Comparison of ENCODE assay signal across 8 mouse cellular contexts in the genomic region with DNA sequence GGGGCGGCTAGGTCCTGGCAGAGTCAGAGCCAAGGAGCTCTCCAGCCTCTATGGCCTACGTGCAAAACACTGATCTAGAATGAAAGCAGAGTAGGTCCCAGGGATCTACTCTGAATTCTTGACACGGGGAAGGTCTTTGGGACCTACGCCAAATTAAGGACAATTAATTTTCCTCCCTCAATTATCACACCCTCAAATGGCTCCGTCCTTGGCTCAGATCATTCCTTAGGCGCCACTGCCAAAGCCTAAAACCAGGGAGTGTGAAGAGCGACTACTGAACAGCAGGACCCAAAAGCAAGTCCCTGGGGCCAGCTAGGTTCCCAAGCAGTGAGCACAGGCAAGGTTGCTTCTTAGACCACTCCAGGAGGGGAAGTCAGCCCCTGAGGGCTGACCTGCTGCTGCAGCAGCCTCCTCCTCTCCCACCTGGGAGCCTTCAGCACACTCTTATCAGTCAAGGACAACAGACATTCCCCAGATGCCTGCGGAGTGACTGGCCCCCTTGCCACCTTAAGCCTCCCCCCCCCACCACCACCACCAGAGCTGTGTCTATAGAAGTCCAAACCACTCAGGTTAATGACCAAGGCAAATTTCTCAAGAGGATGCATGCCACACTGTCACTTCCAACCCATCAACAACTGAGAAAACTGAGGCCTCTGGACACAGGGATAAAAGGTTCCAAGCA. TPM values are rescaled to one million over a fixed set of nuclear protein-coding genes. Genes with fewer than 3 reads are reported as not detected.
A peak's percentile ranks its signal among the peaks of the same experiment; 100 is the strongest.
DNase-seq lines count a peak whose midpoint lies in the region; ATAC-seq and TF ChIP-seq lines count a peak whose summit lies in the region.

No protein-coding gene starts in this region.

- H3K36me3 ChIP-seq in heart, embryonic 16.5 days (ENCODE audit: control insufficient read depth, insufficient read depth) = peaks cover 5% of the 10 kb centered on the region; the same call in 1 of the 2 replicates
- H3K36me3 ChIP-seq in ES-E14 (ENCODE audit: control insufficient read depth, insufficient read depth, low read length, poor library complexity, severe bottlenecking) = peaks cover 41% of the 10 kb centered on the region
- peaks cover 39% of the 10 kb centered on the region for H3K36me3 ChIP-seq in hindbrain, embryonic 12.5 days
- peaks cover 82% of the 10 kb centered on the region for H3K36me3 ChIP-seq in midbrain, embryonic 10.5 days

- no peaks in the 10 kb centered on the region for H3K9me3 ChIP-seq in heart, embryonic 16.5 days (replicated peaks; ENCODE audit: control insufficient read depth, low read length)
- no peaks in the 10 kb centered on the region for H3K9me3 ChIP-seq in ES-E14 (ENCODE audit: control insufficient read depth, insufficient read depth, low read depth, low read length)
- H3K9me3 ChIP-seq in hindbrain, embryonic 12.5 days (replicated peaks) = no peaks in the 10 kb centered on the region
- H3K9me3 ChIP-seq in midbrain, embryonic 10.5 days (replicated peaks) = no peaks in the 10 kb centered on the region

- 70% methylated on average over 8 of the region's 8 CpGs for WGBS in heart, embryonic 16.5 days
- 80% methylated on average over 8 of the region's 8 CpGs for WGBS in hindbrain, embryonic 12.5 days
- 88% methylated on average over 8 of the region's 8 CpGs for WGBS in midbrain, embryonic 10.5 days

- peaks cover 18% of the 10 kb centered on the region for H3K4me1 ChIP-seq in heart, embryonic 16.5 days (ENCODE audit: control insufficient read depth, insufficient read depth, low read length)
- peaks cover 12 to 28% of the 10 kb centered on the region in 2 experiments for H3K4me1 ChIP-seq in ES-E14 (ENCODE audit: control insufficient read depth in 2 of 2, insufficient read depth in 2 of 2, low read length in 2 of 2, poor library complexity in 1 of 2)
- peaks cover 69% of the 10 kb centered on the region for H3K4me1 ChIP-seq in hindbrain, embryonic 12.5 days
- H3K4me1 ChIP-seq in midbrain, embryonic 10.5 days = peaks cover 53% of the 10 kb centered on the region

- ATAC-seq in heart, embryonic 16.5 days (replicated peaks; ENCODE audit: extremely low read depth, insufficient read depth, low FRiP score) = no peak
- ATAC-seq in hindbrain, embryonic 12.5 days (ENCODE audit: low FRiP score) = no peak
- ATAC-seq in activated CD4-positive, CD25-positive, alpha-beta regulatory T cell, adult 4 months = no peak

- H3K9ac ChIP-seq in heart, embryonic 16.5 days (ENCODE audit: low read length) = no peak overlapping the region; the same call in 1 of the 2 replicates
- peak overlapping the region; percentile 14; the same call in 1 of the 2 replicates for H3K9ac ChIP-seq in ES-E14 (ENCODE audit: insufficient read depth, low read depth, low read length, poor library complexity, severe bottlenecking)
- no peak overlapping the region for H3K9ac ChIP-seq in hindbrain, embryonic 12.5 days

- no peaks in the 10 kb centered on the region for H3K27me3 ChIP-seq in heart, embryonic 16.5 days (ENCODE audit: control insufficient read depth, insufficient read depth, low read length)
- H3K27me3 ChIP-seq in hindbrain, embryonic 12.5 days = no peaks in the 10 kb centered on the region; the same call in 1 of the 2 replicates
- H3K27me3 ChIP-seq in midbrain, embryonic 10.5 days (ENCODE audit: low read depth, poor library complexity, severe bottlenecking) = no peaks in the 10 kb centered on the region

- no peak overlapping the region for H3K27ac ChIP-seq in heart, embryonic 16.5 days (ENCODE audit: low read length)
- peak overlapping the region; percentile 2; the same call in 1 of the 2 replicates for H3K27ac ChIP-seq in ES-E14 (ENCODE audit: insufficient read depth, low read depth, low read length, poor library complexity, severe bottlenecking)
- H3K27ac ChIP-seq in hindbrain, embryonic 12.5 days = peak overlapping the region; percentile 84; the same call in 1 of the 2 replicates
- H3K27ac ChIP-seq in midbrain, embryonic 10.5 days (replicated peaks) = peak overlapping the region; percentile 38; the same call in 1 of the 2 replicates

- peak overlapping the region; percentile 61; the same call in 1 of the 2 replicates for H3K4me3 ChIP-seq in heart, embryonic 16.5 days (ENCODE audit: low read length)
- 0 out of 4 replicates have a peak overlapping the region, but pooled peaks of 1 of the 2 experiments have one; percentile 84 for H3K4me3 ChIP-seq in ES-E14 (ENCODE audit: insufficient read depth in 1 of 2, low read depth in 1 of 2, low read length in 2 of 2, poor library complexity in 1 of 2, severe bottlenecking in 1 of 2)
- H3K4me3 ChIP-seq in hindbrain, embryonic 12.5 days = no peak overlapping the region
- peak overlapping the region; percentile 65; the same call in 1 of the 2 replicates for H3K4me3 ChIP-seq in midbrain, embryonic 10.5 days

- DNase-seq in heart, postnatal 4 days = no peak
- DNase-seq in ES-E14 (ENCODE audit: low read depth, low spot score) = no peak
- no peak for DNase-seq in midbrain, embryonic 10.5 days (ENCODE audit: low spot score)
- DNase-seq in spleen, postnatal 36 days (ENCODE audit: low spot score in 2 of 2) = no peak
- no peak for DNase-seq in adrenal gland, postnatal 14 days

- H3K4me2 ChIP-seq in heart, embryonic 16.5 days (ENCODE audit: low read depth, low read length) = peak overlapping the region; percentile 91
- H3K4me2 ChIP-seq in hindbrain, embryonic 12.5 days (replicated peaks) = peak overlapping the region; percentile 80

- in situ Hi-C loops in ES-E14 (cut with MboI; ENCODE audit: low sequenced_read_pairs in 2 of 2, unreplicated experiment in 2 of 2) = no loop called here

TF ChIP-seq in ES-E14, 5 proteins besides CTCF, POLR2A, EP300 and RAD21:
- TF ChIP-seq CHD2 (IDR thresholded peaks at IDR 0.05; ENCODE audit: low read depth, low read length) (no peak), HCFC1 (IDR thresholded peaks at IDR 0.05; ENCODE audit: borderline replicate concordance, insufficient read depth, low read length) (no peak), MAFK (IDR thresholded peaks at IDR 0.05; ENCODE audit: insufficient read depth, low read depth, low read length) (no peak), ZNF384 (IDR thresholded peaks at IDR 0.05; ENCODE audit: low read depth, low read length) (no peak), ZC3H11A (IDR thresholded peaks at IDR 0.05; ENCODE audit: borderline replicate concordance, low read depth, low read length) (no peak)
TF ChIP-seq in ES-E14: peak in this region for 0.

RNA-seq across cellular contexts. Expression of a gene that starts 31.3 kb away (rescaled TPM):
- polyA plus RNA-seq in heart, embryonic 16.5 days (2015; fragmentation: Nextera tagmentation; extraction: Ambion mirVana) = 22.9 and 27.7 TPM in 2 replicates
- total RNA-seq in heart, postnatal 4 days (2021) = 10 to 100 TPM; 39.4 to 40.7 TPM
- 226 and 491 TPM in 2 replicates for total RNA-seq in ES-E14 (2012; rRNA removed)
- polyA plus RNA-seq in hindbrain, embryonic 12.5 days (2016; fragmentation: Nextera tagmentation; extraction: Ambion mirVana) = 131 and 137 TPM in 2 replicates
- polyA plus RNA-seq in midbrain, embryonic 10.5 days (2016; fragmentation: Nextera tagmentation; extraction: Ambion mirVana) = 94.4 and 103 TPM in 2 replicates
- total RNA-seq in adrenal gland, postnatal 14 days (2021) = 63.5 and 64.3 TPM in 2 replicates
- polyA plus RNA-seq in activated CD4-positive, CD25-positive, alpha-beta regulatory T cell, adult 4 months (2017; shearing (Covaris generic)) = under 1 TPM; 0.31 to 0.34 TPM

Comparison
In these comparisons a context has a peak if more than half of its experiments do, and no peak if none do; other contexts are left out.
1. RNA of a gene that starts 31.3 kb away (polyA plus RNA-seq): 131 to 137 TPM in hindbrain, embryonic 12.5 days, 94.4 to 103 TPM in midbrain, embryonic 10.5 days and 22.9 to 27.7 TPM in heart, embryonic 16.5 days; 0.31 to 0.34 TPM in activated CD4-positive, CD25-positive, alpha-beta regulatory T cell, adult 4 months; every median in the first group is over 10 times any median in the second.